Mouse (Mus musculus) right cerebral cortex, postnatal 36 days (tissue): ENCODE measurements around the gene 4922502D21Rik.

Experiments
- DNase-seq, 2 experiments: peaks; one replicate each; pipeline ENCODE4 v3.0.0; 2022; ENCODE audit warnings: low spot score in 2 of 2, mixed read lengths in 1 of 2

The 4922502D21Rik gene

DNA sequence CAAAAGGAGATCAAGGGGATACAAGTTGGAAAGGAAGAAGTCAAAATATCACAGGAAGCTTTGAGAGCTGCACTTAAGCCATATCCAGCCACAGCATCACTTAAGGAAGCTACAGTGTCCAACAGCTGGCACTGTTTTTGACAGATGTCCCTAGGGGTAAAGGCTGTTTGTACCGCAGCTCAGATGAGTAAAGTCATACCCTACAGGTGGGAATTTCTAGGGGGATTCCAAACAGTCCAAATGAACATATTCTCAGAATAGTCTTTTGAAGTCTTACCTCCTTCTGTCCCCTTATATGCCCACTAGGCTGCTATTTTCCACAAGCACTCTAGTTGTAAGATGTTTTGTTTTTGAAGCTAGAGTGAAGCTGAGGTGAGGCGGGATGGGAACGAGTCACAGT, 19.1 kb downstream of the 4922502D21Rik start:
- no peak for DNase-seq

DNA sequence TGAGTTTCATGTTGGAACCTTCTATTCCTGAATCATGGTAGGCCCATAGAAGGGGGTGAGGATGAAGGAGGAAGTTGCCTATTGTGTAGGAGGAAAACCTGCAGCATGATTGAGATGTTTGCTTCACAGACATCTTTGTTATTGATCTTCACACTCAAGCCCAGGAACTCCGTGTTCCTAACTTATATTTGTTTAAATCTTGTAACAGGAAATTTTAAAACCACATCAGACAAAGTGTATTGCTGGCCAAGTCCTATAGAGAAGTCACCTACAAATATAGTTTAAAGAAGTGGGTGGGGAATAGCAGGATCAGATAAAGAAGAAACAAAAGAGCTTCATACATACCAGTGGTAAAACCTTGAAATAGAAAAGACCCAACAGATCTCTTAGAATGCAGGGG, 27.4 kb downstream of the 4922502D21Rik start:
- DNase-seq = no peak

DNA sequence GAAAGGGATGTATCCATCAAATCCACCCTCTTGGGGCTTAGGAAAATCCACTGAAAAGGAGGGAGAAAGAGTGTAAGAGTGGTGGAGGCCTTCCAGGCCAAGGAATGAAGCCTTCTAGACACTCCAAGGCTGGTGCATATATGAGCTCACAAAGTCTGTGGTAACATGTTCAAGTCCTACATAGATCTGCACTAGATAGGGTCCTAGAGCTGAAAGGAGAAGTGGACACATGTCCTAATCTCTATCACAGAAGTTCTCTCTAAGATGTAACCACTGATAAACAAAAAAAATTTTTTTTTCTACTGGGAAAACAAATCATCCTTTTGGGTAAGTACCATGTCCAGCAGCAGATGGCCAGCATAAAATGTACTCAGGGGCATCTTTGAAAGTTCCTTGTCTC, 42.9 kb downstream of the 4922502D21Rik start:
- no peak for DNase-seq

DNA sequence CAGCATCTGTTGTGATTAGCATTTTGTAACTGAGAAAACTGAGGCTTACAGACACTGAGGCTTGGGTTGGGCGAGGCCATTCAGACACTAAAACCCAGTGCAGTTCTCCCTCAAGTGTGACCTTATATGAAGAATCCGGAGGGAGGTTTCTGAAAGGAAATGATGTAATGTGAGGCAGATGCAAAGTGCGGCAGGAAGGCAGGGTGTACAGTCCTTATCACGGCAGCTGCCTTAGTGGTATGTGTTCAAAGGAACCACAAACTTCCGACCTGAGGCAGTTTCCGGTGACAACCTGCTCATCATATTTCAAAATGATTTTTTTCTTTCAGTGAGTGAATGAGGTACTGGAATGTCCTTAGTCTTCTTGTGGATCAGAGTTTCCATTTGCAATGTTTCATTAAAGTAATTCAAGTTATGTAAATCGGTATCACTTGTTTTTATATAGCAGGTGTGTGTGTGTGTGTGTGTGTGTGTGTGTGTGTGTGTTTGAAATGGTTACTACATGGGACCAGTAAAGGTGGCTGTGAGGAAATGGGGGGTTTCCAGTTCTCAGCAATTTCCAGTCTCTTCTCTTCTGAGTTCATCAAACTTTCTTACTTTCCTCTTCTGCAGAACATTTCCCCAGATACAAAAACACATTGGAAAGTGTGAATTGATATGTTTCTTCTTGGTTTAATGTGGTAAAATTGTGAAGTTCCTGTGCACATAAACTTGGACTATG, 47.1 kb downstream of the 4922502D21Rik start:
- DNase-seq = no peak

DNA sequence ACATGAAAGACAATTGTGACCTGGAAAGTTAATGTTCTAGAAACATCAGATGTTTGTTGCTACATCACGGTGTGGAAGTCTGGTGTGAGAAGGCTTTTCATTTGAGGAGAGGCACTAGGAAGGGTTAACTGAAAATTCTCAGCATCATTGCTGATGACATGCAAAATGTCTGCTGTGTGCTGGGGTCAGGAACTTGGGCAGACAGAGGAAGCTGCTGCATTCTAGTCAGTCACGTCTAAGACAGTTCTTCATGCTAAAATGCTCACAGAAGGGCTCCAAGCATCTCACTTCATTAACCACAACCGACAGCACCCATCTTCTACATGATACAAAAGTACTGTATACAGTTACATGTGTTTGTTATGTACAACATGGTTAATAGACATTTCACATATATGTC, 48.3 kb downstream of the 4922502D21Rik start:
- no peak for DNase-seq

DNA sequence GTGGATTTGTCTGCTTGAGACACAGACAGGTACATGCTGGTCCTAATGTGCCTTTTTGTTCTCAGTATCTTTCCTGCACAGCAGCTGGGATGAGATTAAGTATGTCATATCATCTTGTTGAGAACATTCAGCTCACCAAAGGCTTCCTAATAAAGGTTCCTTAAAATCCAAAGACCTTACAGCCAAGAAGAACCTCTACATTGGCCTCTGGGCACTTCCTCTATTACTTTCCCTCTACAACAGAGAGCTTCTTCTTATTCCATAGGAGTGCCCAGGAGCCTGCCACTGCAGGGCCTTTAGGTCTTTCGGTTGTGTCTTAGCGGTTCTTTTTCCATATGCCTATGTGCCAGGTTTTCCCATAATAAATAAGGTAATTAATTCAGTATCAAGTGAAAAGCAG, 55.1 kb downstream of the 4922502D21Rik start:
- DNase-seq = no peak

DNA sequence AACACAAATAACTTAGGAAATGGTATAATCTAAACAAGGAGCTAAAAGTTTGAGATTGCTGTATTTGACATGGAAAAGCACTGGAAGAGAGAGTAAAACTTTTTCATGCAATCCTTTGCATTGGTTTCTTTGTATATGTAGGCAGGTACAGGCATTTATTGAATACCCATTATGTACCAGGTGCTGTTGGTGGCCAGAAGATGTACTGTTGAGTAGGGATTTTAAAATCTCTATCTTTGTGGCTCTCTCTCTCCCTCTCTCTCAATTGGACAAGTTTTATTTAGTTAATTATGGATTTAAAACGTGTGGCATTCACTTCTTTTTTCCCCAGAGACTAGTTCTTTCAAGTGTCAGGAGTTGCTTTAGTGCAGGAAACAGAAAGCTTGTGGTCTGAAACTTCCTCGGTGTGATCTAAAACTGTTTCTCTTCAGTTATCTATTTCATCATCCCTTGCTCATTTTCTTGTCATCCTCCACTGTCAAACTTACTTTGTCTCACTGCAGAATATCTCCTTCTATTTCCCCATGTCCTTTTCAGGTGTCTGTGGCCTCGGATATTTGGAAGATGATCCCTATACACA, 55.9 kb downstream of the 4922502D21Rik start:
- no peak for DNase-seq

DNA sequence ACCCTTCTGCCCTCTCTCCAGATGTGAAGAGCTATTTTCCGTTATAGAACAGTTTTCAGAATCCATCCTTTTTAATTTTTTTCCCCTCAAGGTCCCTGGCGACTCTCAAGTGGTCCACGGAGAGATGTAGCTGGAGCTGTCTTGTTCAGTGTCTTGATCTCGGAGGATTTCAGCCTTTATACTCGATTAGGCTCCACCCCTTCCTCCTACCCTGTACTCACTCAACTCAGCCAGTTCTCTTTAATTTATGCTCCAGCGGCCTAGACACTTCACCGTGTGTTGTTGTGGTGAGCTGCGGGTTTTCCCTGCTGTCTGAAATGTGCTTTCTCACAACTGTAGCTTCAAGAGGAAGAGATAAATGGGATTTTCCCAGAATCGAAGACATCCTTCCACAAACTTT, 56.4 kb downstream of the 4922502D21Rik start, which contains the start of gene Cd69:
Cd69 (minus strand) TSS at position 217 of the 400 bp plus-strand sequence.
- no peak for DNase-seq

DNA sequence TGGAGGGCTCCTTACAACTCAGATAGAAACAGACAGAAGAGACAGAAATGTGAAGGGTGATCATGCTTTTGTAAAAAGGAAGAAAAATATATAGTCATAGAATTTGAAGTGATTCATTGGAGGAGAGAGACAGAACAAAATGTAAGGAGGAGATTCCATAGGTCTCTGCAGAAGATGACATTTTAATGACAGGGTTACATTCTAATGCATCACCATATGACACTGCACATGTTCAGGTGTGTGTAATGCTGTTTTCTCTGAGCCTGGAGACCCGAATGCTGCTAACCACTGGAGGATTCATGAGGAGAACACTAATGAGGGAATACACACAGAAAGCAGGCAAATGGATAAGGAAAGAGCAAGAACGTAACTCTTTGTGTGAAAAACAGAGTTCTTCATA, 57.1 kb downstream of the 4922502D21Rik start:
- no peak for DNase-seq

DNA sequence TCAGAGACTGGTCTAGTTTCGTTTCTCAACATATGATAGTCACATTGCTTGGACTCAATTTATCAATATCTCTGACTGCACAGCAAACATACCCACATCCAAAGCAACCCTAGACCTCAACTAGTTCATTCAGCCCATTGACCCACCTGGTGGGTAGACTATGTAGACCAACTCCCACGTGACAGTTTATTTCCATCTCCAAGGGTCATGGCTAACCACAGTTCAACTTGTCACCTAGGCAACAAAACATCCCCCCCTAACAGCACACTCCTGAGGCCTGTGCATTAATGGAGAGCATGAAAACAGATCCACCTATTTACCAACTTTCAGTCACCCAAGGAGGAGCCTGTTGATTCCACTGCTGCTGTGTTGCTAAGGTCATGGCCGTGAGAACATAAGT, 57.9 kb downstream of the 4922502D21Rik start:
- DNase-seq = no peak
